Mouse (Mus musculus) heart, embryonic 15.5 days (tissue): ENCODE data around the gene Ltbp2. TPM values are rescaled to one million over a fixed set of nuclear protein-coding genes. Genes with fewer than 3 reads are reported as not detected.

ENCODE experiments used
- ATAC-seq: fragments of 200-750 bp; cut with Nextera tagmentation; replicated peaks from 2 replicates; pipeline ENCODE4 v1.8.0; 2017; ENCODE audit warnings: low read depth, moderate TSS enrichment; ENCODE audit not compliant: insufficient number of reproducible peaks, insufficient read depth, low FRiP score
- H3K27ac ChIP-seq: fragments of 300-500 bp; sonication (generic); 2 replicates; pipeline ENCODE4 v1.5.1; 2015; ENCODE audit warnings: mild to moderate bottlenecking, inconsistent platforms
- H3K27me3 ChIP-seq: fragments of 300-500 bp; sonication (generic); 2 replicates; pipeline ENCODE4 v1.6.1; 2015; ENCODE audit warnings: inconsistent platforms
- H3K36me3 ChIP-seq: fragments of 300-500 bp; sonication (generic); 2 replicates; pipeline ENCODE4 v1.6.1; 2015; ENCODE audit warnings: mild to moderate bottlenecking, inconsistent platforms
- H3K4me1 ChIP-seq: fragments of 300-500 bp; sonication (generic); replicated peaks from 2 replicates; pipeline ENCODE4 v1.6.1; 2015; ENCODE audit warnings: inconsistent platforms
- H3K4me2 ChIP-seq: fragments of 300-500 bp; sonication (generic); 2 replicates; pipeline ENCODE4 v1.6.1; 2015; ENCODE audit warnings: inconsistent platforms, mild to moderate bottlenecking, moderate library complexity
- H3K4me3 ChIP-seq: fragments of 300-500 bp; sonication (generic); 2 replicates; pipeline ENCODE4 v1.5.1; 2015; ENCODE audit warnings: mild to moderate bottlenecking, inconsistent platforms
- H3K9ac ChIP-seq: fragments of 300-500 bp; sonication (generic); 2 replicates; pipeline ENCODE4 v1.6.1; 2015; ENCODE audit warnings: mild to moderate bottlenecking, inconsistent platforms
- H3K9me3 ChIP-seq: fragments of 300-500 bp; sonication (generic); replicated peaks from 2 replicates; pipeline ENCODE4 v1.6.1; 2016; ENCODE audit warnings: inconsistent platforms
- WGBS: fragments of 180-500 bp; shearing (Covaris S2); methylation state at CpG from one replicate; pipeline ENCODE4 v1.1.7; 2015; ENCODE audit warnings: mixed read lengths; 5-methylcytosine and 5-hydroxymethylcytosine counted together
- polyA plus RNA-seq: library from polyadenylated mRNA; unstranded; fragments of >200 nt; fragmentation: Nextera tagmentation; extraction: Ambion mirVana; gene quantifications from 2 replicates; pipeline ENCODE4 v1.2.1, GENCODE M21; 2015

The Ltbp2 gene
- polyA plus RNA-seq, 1 experiment from 2014 or later, result 5.3 TPM

GRCm38 (mm10) chr12:84814663-84815325, 61.5 kb downstream of the Ltbp2 start:
- no peak overlapping the region for H3K9ac ChIP-seq
- WGBS, result 83% methylated on average over 3 of the region's 3 CpGs
- no peaks in the 10 kb centered on the region for H3K36me3 ChIP-seq
- H3K4me3 ChIP-seq, result no peak overlapping the region
- H3K27ac ChIP-seq, result no peak overlapping the region
- H3K4me1 ChIP-seq, result 0 out of 2 replicates have a peak, but pooled peaks cover 4% of the 10 kb centered on the region
- H3K27me3 ChIP-seq, result peaks cover 63% of the 10 kb centered on the region
- no peak for ATAC-seq
- no peaks in the 10 kb centered on the region for H3K9me3 ChIP-seq
- H3K4me2 ChIP-seq, result no peak overlapping the region

GRCm38 (mm10) chr12:84813773-84814172, 62.6 kb downstream of the Ltbp2 start:
- no peak overlapping the region for H3K4me3 ChIP-seq
- WGBS, result 40% methylated on average over 7 of the region's 7 CpGs
- no peaks in the 10 kb centered on the region for H3K36me3 ChIP-seq

GRCm38 (mm10) chr12:84812004-84812403, 64.3 kb downstream of the Ltbp2 start:
- H3K9me3 ChIP-seq, result no peaks in the 10 kb centered on the region
- no peak overlapping the region for H3K4me2 ChIP-seq
- no peaks in the 10 kb centered on the region for H3K4me1 ChIP-seq
- ATAC-seq, result no peak
- 45% methylated on average over 3 of the region's 3 CpGs for WGBS
- H3K27me3 ChIP-seq, result peaks cover 86% of the 10 kb centered on the region
- H3K36me3 ChIP-seq, result no peaks in the 10 kb centered on the region
- no peak overlapping the region for H3K27ac ChIP-seq
- H3K9ac ChIP-seq, result no peak overlapping the region
- no peak overlapping the region for H3K4me3 ChIP-seq

More at GRCm38 (mm10) chr12:84813773-84814172, 62.6 kb downstream of the Ltbp2 start:
- Histone ChIP-seq H3K9ac (no peak overlapping the region), H3K4me2 (no peak overlapping the region), H3K27me3 (peaks cover 71% of the 10 kb centered on the region), H3K4me1 (no peaks in the 10 kb centered on the region), H3K9me3 (no peaks in the 10 kb centered on the region), H3K27ac (no peak overlapping the region)
- ATAC-seq, result no peak

- Histone ChIP-seq H3K36me3 (no peaks in the 10 kb centered on the region), H3K9me3 (no peaks in the 10 kb centered on the region), H3K4me1 (peaks cover 2% of the 10 kb centered on the region; the same call in 1 of the 2 replicates), H3K27ac (no peak overlapping the region), H3K27me3 (peaks cover 91% of the 10 kb centered on the region), H3K9ac (no peak overlapping the region), H3K4me3 (no peak overlapping the region), H3K4me2 (no peak overlapping the region)
- no peak for ATAC-seq
- 54% methylated on average over 4 of the region's 4 CpGs for WGBS
Observed at GRCm38 (mm10) chr12:84811510-84811909, 64.8 kb downstream of the Ltbp2 start.

- ATAC-seq, result no peak
- Histone ChIP-seq H3K36me3 (no peaks in the 10 kb centered on the region), H3K9me3 (no peaks in the 10 kb centered on the region), H3K9ac (no peak overlapping the region), H3K4me3 (no peak overlapping the region), H3K27ac (no peak overlapping the region), H3K4me1 (peaks cover 5% of the 10 kb centered on the region), H3K27me3 (peaks cover 93% of the 10 kb centered on the region), H3K4me2 (no peak overlapping the region)
- 68% methylated on average over 1 of the region's 1 CpGs for WGBS
Observed at GRCm38 (mm10) chr12:84810810-84811209, 65.5 kb downstream of the Ltbp2 start.

- no peaks in the 10 kb centered on the region for H3K9me3 ChIP-seq
- WGBS, result 70% methylated on average over 6 of the region's 6 CpGs
- no peak overlapping the region for H3K27ac ChIP-seq
- peaks cover 15% of the 10 kb centered on the region for H3K4me1 ChIP-seq
- no peak overlapping the region for H3K4me3 ChIP-seq
- H3K27me3 ChIP-seq, result peaks cover 93% of the 10 kb centered on the region
- no peaks in the 10 kb centered on the region for H3K36me3 ChIP-seq
- no peak overlapping the region for H3K9ac ChIP-seq
- H3K4me2 ChIP-seq, result no peak overlapping the region
- ATAC-seq, result no peak
Observed at GRCm38 (mm10) chr12:84809033-84809432, 67.3 kb downstream of the Ltbp2 start.

- H3K4me2 ChIP-seq, result no peak overlapping the region
- H3K9me3 ChIP-seq, result no peaks in the 10 kb centered on the region
- H3K27me3 ChIP-seq, result peaks cover 98% of the 10 kb centered on the region
- no peaks in the 10 kb centered on the region for H3K36me3 ChIP-seq
- H3K27ac ChIP-seq, result no peak overlapping the region
- peaks cover 15% of the 10 kb centered on the region for H3K4me1 ChIP-seq
- ATAC-seq, result no peak
- H3K4me3 ChIP-seq, result no peak overlapping the region
- WGBS, result 69% methylated on average over 13 of the region's 13 CpGs
- no peak overlapping the region for H3K9ac ChIP-seq
Observed at GRCm38 (mm10) chr12:84807351-84807750, 69.0 kb downstream of the Ltbp2 start.

GRCm38 (mm10) chr12:84806726-84807125, 69.6 kb downstream of the Ltbp2 start:
- H3K9ac ChIP-seq, result no peak overlapping the region
- ATAC-seq, result no peak
- H3K27ac ChIP-seq, result no peak overlapping the region
- peaks cover 98% of the 10 kb centered on the region for H3K27me3 ChIP-seq
- no peak overlapping the region for H3K4me3 ChIP-seq
- H3K4me2 ChIP-seq, result no peak overlapping the region
- no peaks in the 10 kb centered on the region for H3K36me3 ChIP-seq
- H3K9me3 ChIP-seq, result no peaks in the 10 kb centered on the region
- 52% methylated on average over 5 of the region's 5 CpGs for WGBS
- H3K4me1 ChIP-seq, result peaks cover 21% of the 10 kb centered on the region

- H3K4me1 ChIP-seq, result peaks cover 26% of the 10 kb centered on the region
- 65% methylated on average over 1 of the region's 1 CpGs for WGBS
- H3K27ac ChIP-seq, result no peak overlapping the region; the same call in 1 of the 2 replicates
- ATAC-seq, result no peak
- H3K36me3 ChIP-seq, result no peaks in the 10 kb centered on the region
- H3K9ac ChIP-seq, result no peak overlapping the region
- no peak overlapping the region for H3K4me2 ChIP-seq
- H3K27me3 ChIP-seq, result peaks cover 97% of the 10 kb centered on the region
- no peaks in the 10 kb centered on the region for H3K9me3 ChIP-seq
- no peak overlapping the region for H3K4me3 ChIP-seq
Observed at GRCm38 (mm10) chr12:84806010-84806409, 70.3 kb downstream of the Ltbp2 start.

- H3K4me2 ChIP-seq, result no peak overlapping the region
- 40% methylated on average over 9 of the region's 9 CpGs for WGBS
- no peak overlapping the region for H3K4me3 ChIP-seq
- no peaks in the 10 kb centered on the region for H3K9me3 ChIP-seq
- peaks cover 96% of the 10 kb centered on the region for H3K27me3 ChIP-seq
- H3K9ac ChIP-seq, result no peak overlapping the region
- no peak overlapping the region; the same call in 1 of the 2 replicates for H3K27ac ChIP-seq
- ATAC-seq, result peak; percentile 61
- no peaks in the 10 kb centered on the region for H3K36me3 ChIP-seq
- H3K4me1 ChIP-seq, result peaks cover 31% of the 10 kb centered on the region
Observed at GRCm38 (mm10) chr12:84805228-84805842, 71.0 kb downstream of the Ltbp2 start.

- H3K4me3 ChIP-seq, result no peak overlapping the region
- 84% methylated on average over 3 of the region's 3 CpGs for WGBS
- peaks cover 95% of the 10 kb centered on the region for H3K27me3 ChIP-seq
- H3K27ac ChIP-seq, result no peak overlapping the region
- H3K4me1 ChIP-seq, result peaks cover 31% of the 10 kb centered on the region
- H3K9me3 ChIP-seq, result no peaks in the 10 kb centered on the region
- H3K36me3 ChIP-seq, result no peaks in the 10 kb centered on the region
- no peak overlapping the region for H3K9ac ChIP-seq
- no peak for ATAC-seq
- H3K4me2 ChIP-seq, result no peak overlapping the region
Observed at GRCm38 (mm10) chr12:84802625-84803024, 73.7 kb downstream of the Ltbp2 start.
